Mouse (Mus musculus) lung, embryonic 16.5 days (tissue): Measurements from ENCODE around the gene Brinp3. TPM values are rescaled to one million over a fixed set of nuclear protein-coding genes. Genes with fewer than 3 reads are reported as not detected.

Source experiments
- ATAC-seq: fragments of 200-750 bp; cut with Nextera tagmentation; 2 replicates; pipeline ENCODE4 v1.8.0; 2017; ENCODE audit warnings: low read depth, mild to moderate bottlenecking, moderate library complexity
- H3K27ac ChIP-seq: fragments of 300-500 bp; sonication (generic); 2 replicates; pipeline ENCODE4 v1.5.1; 2014; ENCODE audit warnings: mild to moderate bottlenecking, control low read depth, low read length
- H3K27me3 ChIP-seq: fragments of 300-500 bp; sonication (generic); 2 replicates; pipeline ENCODE4 v1.6.1; 2014; ENCODE audit warnings: low read depth, low read length, mixed read lengths; ENCODE audit not compliant: control insufficient read depth, insufficient read depth
- H3K36me3 ChIP-seq: fragments of 300-500 bp; sonication (generic); 2 replicates; pipeline ENCODE4 v1.6.1; 2014; ENCODE audit warnings: low read length; ENCODE audit not compliant: control insufficient read depth, insufficient read depth
- H3K4me1 ChIP-seq: fragments of 300-500 bp; sonication (generic); replicated peaks from 2 replicates; pipeline ENCODE4 v1.6.1; 2014; ENCODE audit warnings: low read length, mixed read lengths; ENCODE audit not compliant: control insufficient read depth, insufficient read depth
- H3K4me2 ChIP-seq: fragments of 300-500 bp; sonication (generic); 2 replicates; pipeline ENCODE4 v1.6.1; 2014; ENCODE audit warnings: low read depth, low read length, control low read depth
- H3K4me3 ChIP-seq: fragments of 300-500 bp; sonication (generic); 2 replicates; pipeline ENCODE4 v1.5.1; 2014; ENCODE audit warnings: mild to moderate bottlenecking, low read length, control low read depth
- H3K9ac ChIP-seq: fragments of 300-500 bp; sonication (generic); 2 replicates; pipeline ENCODE4 v1.6.1; 2014; ENCODE audit warnings: low read length, control low read depth
- H3K9me3 ChIP-seq: fragments of 300-500 bp; sonication (generic); 2 replicates; pipeline ENCODE4 v1.6.1; 2016; ENCODE audit warnings: low read length; ENCODE audit not compliant: control insufficient read depth
- WGBS: fragments of 180-500 bp; shearing (Covaris S2); extraction: QIAGEN DNeasy Blood & Tissue Kit; methylation state at CpG from one replicate; pipeline ENCODE4 v1.1.7; 2014; 5-methylcytosine and 5-hydroxymethylcytosine counted together
- polyA plus RNA-seq: library from polyadenylated mRNA; unstranded; fragments of >200 nt; fragmentation: Nextera tagmentation; extraction: Ambion mirVana; gene quantifications from 2 replicates; pipeline ENCODE4 v1.2.1, GENCODE M21; 2015

Gene Brinp3
- polyA plus RNA-seq, 1 experiment from 2014 or later: 0.06 TPM

GRCm38 (mm10) chr1:146844087-146844486 lies 349.5 kb downstream of the Brinp3 start:
- H3K9me3 ChIP-seq: no peaks in the 10 kb centered on the region
- 67% methylated on average over 2 of the region's 2 CpGs for WGBS
- no peak overlapping the region for H3K4me3 ChIP-seq
- H3K4me1 ChIP-seq: no peaks in the 10 kb centered on the region
- no peak for ATAC-seq
- H3K27ac ChIP-seq: no peak overlapping the region
- no peak overlapping the region for H3K4me2 ChIP-seq
- no peaks in the 10 kb centered on the region for H3K27me3 ChIP-seq
- H3K9ac ChIP-seq: no peak overlapping the region
- H3K36me3 ChIP-seq: no peaks in the 10 kb centered on the region

GRCm38 (mm10) chr1:146848892-146849291 lies 354.3 kb downstream of the Brinp3 start:
- no peak overlapping the region for H3K4me2 ChIP-seq
- H3K27me3 ChIP-seq: no peaks in the 10 kb centered on the region
- WGBS: 63% methylated on average over 3 of the region's 3 CpGs
- H3K9me3 ChIP-seq: no peaks in the 10 kb centered on the region
- H3K27ac ChIP-seq: no peak overlapping the region
- H3K36me3 ChIP-seq: no peaks in the 10 kb centered on the region
- H3K4me3 ChIP-seq: no peak overlapping the region
- no peak overlapping the region for H3K9ac ChIP-seq
- no peaks in the 10 kb centered on the region for H3K4me1 ChIP-seq
- no peak for ATAC-seq

- no peaks in the 10 kb centered on the region for H3K27me3 ChIP-seq
- H3K4me3 ChIP-seq: no peak overlapping the region
- no peaks in the 10 kb centered on the region for H3K9me3 ChIP-seq
- no peak overlapping the region for H3K27ac ChIP-seq
- no peaks in the 10 kb centered on the region for H3K36me3 ChIP-seq
- 57% methylated on average over 2 of the region's 2 CpGs for WGBS
- no peak overlapping the region for H3K4me2 ChIP-seq
- no peak for ATAC-seq
- H3K9ac ChIP-seq: no peak overlapping the region
- H3K4me1 ChIP-seq: no peaks in the 10 kb centered on the region
Observed at GRCm38 (mm10) chr1:146850147-146850546, 355.6 kb downstream of the Brinp3 start.

GRCm38 (mm10) chr1:146898636-146899035 lies 404.1 kb downstream of the Brinp3 start:
- Histone ChIP-seq H3K9ac (no peak overlapping the region), H3K4me2 (no peak overlapping the region), H3K27me3 (no peaks in the 10 kb centered on the region), H3K9me3 (no peaks in the 10 kb centered on the region), H3K4me3 (no peak overlapping the region), H3K27ac (no peak overlapping the region), H3K4me1 (no peaks in the 10 kb centered on the region), H3K36me3 (no peaks in the 10 kb centered on the region)
- ATAC-seq: no peak

GRCm38 (mm10) chr1:146901691-146902090 lies 407.1 kb downstream of the Brinp3 start:
- WGBS: 16% methylated on average over 9 of the region's 9 CpGs
- Histone ChIP-seq H3K9ac (no peak overlapping the region), H3K27ac (no peak overlapping the region), H3K9me3 (no peaks in the 10 kb centered on the region), H3K36me3 (no peaks in the 10 kb centered on the region), H3K4me3 (no peak overlapping the region), H3K4me2 (no peak overlapping the region), H3K4me1 (no peaks in the 10 kb centered on the region), H3K27me3 (no peaks in the 10 kb centered on the region)
- ATAC-seq: no peak

- Histone ChIP-seq H3K9me3 (no peaks in the 10 kb centered on the region), H3K4me2 (no peak overlapping the region), H3K4me1 (no peaks in the 10 kb centered on the region), H3K36me3 (no peaks in the 10 kb centered on the region), H3K9ac (no peak overlapping the region), H3K27ac (no peak overlapping the region), H3K4me3 (no peak overlapping the region), H3K27me3 (no peaks in the 10 kb centered on the region)
- ATAC-seq: no peak
- WGBS: 76% methylated on average over 6 of the region's 6 CpGs
Observed at GRCm38 (mm10) chr1:146939463-146940389, 445.2 kb downstream of the Brinp3 start.
